Mouse (Mus musculus) small intestine, adult 2 months (tissue): ENCODE data around the gene Cntfr. TPM values are rescaled to one million over a fixed set of nuclear protein-coding genes. Genes with fewer than 3 reads are reported as not detected.

Experiments
- H3K27ac ChIP-seq: fragments of 200-500 bp; 2 replicates; pipeline ENCODE4 v1.5.1; 2012; ENCODE audit warnings: low read depth, low read length, control low read depth, inconsistent platforms; ENCODE audit not compliant: insufficient read depth
- H3K27me3 ChIP-seq: fragments of 200-500 bp; 2 replicates; pipeline ENCODE4 v1.6.1; 2012; ENCODE audit warnings: mild to moderate bottlenecking, moderate library complexity, low read length, inconsistent platforms; ENCODE audit not compliant: control insufficient read depth, insufficient read depth
- H3K36me3 ChIP-seq: fragments of 200-500 bp; 2 replicates; pipeline ENCODE4 v1.6.1; 2012; ENCODE audit warnings: mild to moderate bottlenecking, low read length, control low read depth, inconsistent platforms; ENCODE audit not compliant: control insufficient read depth, insufficient read depth
- H3K4me1 ChIP-seq: fragments of 200-500 bp; 2 replicates; pipeline ENCODE4 v1.6.1; 2012; ENCODE audit warnings: low read length, inconsistent platforms, mixed read lengths; ENCODE audit not compliant: control insufficient read depth, insufficient read depth, insufficient read length
- H3K4me3 ChIP-seq: fragments of 200-500 bp; 2 replicates; pipeline ENCODE4 v1.5.1; 2012; ENCODE audit warnings: low read depth, mild to moderate bottlenecking, control low read depth, inconsistent platforms, low read length, moderate library complexity
- CTCF ChIP-seq: fragments of 200-500 bp; IDR thresholded peaks from 2 replicates; pipeline ENCODE4 v1.5.1; 2012; ENCODE audit warnings: low read depth, mild to moderate bottlenecking, control low read depth, inconsistent platforms, low read length, moderate library complexity, mixed read lengths; ENCODE audit not compliant: insufficient replicate concordance, insufficient read length; ENCODE audit errors: extremely low read depth
- POLR2A ChIP-seq: fragments of 200-500 bp; IDR thresholded peaks from 2 replicates; pipeline ENCODE4 v1.6.1; 2012; ENCODE audit warnings: low read depth, mild to moderate bottlenecking, control low read depth, inconsistent platforms, low read length, moderate library complexity
- WGBS: fragments of 180-500 bp; shearing (Covaris S2); methylation state at CpG from one replicate; pipeline ENCODE4 v1.1.7; 2018; 5-methylcytosine and 5-hydroxymethylcytosine counted together
- polyA plus RNA-seq: library from polyadenylated mRNA; depleted of rRNA; stranded (reverse); fragments of >200 nt; gene quantifications from 2 replicates; pipeline ENCODE4 v1.2.3, GENCODE M21; 2012

Gene Cntfr
- polyA plus RNA-seq, 1 experiment = 1.7 TPM

DNA sequence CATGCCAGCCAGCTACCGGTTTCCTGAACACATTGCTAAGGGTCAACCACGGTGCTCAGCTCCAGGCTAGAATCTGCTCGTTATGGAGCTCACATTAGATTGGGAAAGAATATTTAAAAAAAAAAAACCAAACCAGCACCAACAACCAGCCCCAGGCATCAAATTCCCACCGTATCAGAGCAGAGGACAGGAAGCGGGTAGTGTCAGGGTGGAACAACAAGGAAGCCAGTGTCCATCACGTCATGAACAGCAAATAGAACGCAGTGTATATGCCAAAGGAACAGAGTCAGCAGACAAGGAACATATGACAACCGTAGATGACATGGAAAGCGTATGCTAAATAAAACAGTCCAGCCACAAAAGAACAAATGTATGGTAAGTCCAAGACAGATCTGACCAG lies 63.9 kb downstream of the Cntfr start:
- WGBS = 78% methylated on average over 9 of the region's 9 CpGs

DNA sequence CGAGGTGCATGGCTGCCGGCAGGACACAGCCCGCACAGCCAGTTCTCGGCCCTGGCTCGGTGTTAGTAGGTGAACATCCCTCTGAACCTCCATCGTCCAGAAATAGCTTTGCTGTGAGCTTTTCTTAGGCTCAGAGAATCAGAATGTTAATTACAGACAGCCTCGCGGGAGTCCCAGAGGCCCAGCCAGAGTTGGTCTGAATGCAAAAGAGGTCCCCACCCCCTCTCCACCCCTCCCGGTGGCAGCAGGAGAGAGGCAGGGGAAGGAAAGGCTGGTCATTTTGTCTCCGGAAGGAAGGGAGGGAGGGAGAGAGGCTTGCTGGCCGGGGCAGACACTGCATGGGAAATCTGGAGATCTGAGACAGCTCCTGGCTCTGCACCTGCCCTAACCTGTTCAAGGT lies 65.5 kb downstream of the Cntfr start:
- Histone ChIP-seq H3K27ac (peak overlapping the region; percentile 7; the same call in 1 of the 2 replicates), H3K4me3 (0 out of 2 replicates have a peak overlapping the region, but pooled peaks have one; percentile 16), H3K4me1 (peaks cover 3% of the 10 kb centered on the region; the same call in 1 of the 2 replicates), H3K36me3 (no peaks in the 10 kb centered on the region), H3K27me3 (peaks cover 9% of the 10 kb centered on the region; the same call in 1 of the 2 replicates)
- TF ChIP-seq POLR2A (no peak), CTCF (no peak)
- WGBS = 12% methylated on average over 11 of the region's 11 CpGs

More for the DNA sequence above, 63.9 kb downstream of the Cntfr start:
- H3K4me3 ChIP-seq = no peak overlapping the region
- TF ChIP-seq POLR2A (no peak), CTCF (no peak)
- peaks cover 9% of the 10 kb centered on the region; the same call in 1 of the 2 replicates for H3K27me3 ChIP-seq
- H3K4me1 ChIP-seq = peaks cover 3% of the 10 kb centered on the region; the same call in 1 of the 2 replicates
- H3K27ac ChIP-seq = no peak overlapping the region
- no peaks in the 10 kb centered on the region for H3K36me3 ChIP-seq

DNA sequence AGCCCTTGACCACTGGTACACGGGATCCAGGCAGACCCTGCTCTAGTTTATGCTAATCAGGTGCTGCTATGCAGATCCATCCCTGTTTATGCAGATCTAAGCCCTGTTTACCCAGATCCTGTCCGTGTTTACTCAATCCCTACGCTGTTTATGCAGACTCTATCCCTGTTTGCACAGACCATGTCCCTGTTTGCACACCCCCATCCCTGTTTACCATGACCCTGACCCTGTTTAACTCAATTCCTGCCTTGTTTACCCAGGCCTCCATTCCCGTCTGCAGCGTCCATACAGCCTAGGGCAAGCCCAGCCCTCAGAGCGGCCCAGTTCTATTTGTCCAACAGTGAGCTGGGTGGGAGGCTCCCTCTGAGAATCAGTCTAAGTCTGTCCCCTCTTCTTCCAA lies 66.7 kb downstream of the Cntfr start:
- TF ChIP-seq CTCF = no peak
- TF ChIP-seq POLR2A = no peak
- Histone ChIP-seq H3K36me3 (no peaks in the 10 kb centered on the region), H3K4me1 (peaks cover 3% of the 10 kb centered on the region; the same call in 1 of the 2 replicates), H3K27ac (no peak overlapping the region), H3K4me3 (no peak overlapping the region), H3K27me3 (peaks cover 9% of the 10 kb centered on the region; the same call in 1 of the 2 replicates)
- WGBS = 29% methylated on average over 6 of the region's 6 CpGs

DNA sequence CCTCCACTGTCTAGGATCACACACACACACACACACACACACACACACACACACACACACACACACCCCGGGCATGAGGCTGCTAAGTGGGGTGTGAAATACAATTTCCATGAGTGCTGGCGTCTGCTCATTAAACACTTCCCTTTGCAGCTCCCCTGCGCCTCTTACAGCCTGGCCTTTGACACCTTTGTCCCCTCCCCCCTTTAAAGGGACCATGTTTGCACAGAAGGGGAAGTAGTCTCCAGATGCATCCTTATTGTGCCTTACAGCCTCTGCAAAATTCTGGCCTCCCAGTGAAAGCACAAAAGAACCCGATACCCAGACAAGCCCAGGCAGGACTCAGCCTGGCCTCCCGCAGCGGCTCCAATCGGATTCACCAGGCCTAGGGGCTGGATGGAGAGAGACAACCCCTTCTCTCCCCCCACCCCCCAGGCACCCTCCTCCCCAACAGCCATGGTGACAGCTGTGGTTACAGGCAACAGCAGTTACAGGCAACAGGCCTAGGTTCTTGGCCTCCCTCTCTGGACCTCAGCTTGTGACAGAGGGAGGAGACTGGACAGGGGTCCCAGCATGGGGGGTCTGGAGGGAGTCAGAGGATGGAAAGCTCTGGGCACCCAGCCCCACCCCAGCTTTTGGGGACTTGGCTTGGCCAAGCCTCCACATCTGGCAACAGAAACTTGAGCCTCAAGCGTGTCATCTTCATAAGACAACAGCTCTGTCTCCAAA lies 68.5 kb downstream of the Cntfr start:
- Histone ChIP-seq H3K36me3 (no peaks in the 10 kb centered on the region), H3K4me3 (no peak overlapping the region), H3K27me3 (peaks cover 9% of the 10 kb centered on the region; the same call in 1 of the 2 replicates), H3K27ac (0 out of 2 replicates have a peak overlapping the region, but pooled peaks have one; percentile 18), H3K4me1 (peaks cover 3% of the 10 kb centered on the region; the same call in 1 of the 2 replicates)
- TF ChIP-seq POLR2A (no peak), CTCF (no peak)
- 20% methylated on average over 8 of the region's 8 CpGs for WGBS

GRCm38 (mm10) chr4:41622071-41622470 lies 74.8 kb downstream of the Cntfr start:
- no peaks in the 10 kb centered on the region for H3K4me1 ChIP-seq
- no peaks in the 10 kb centered on the region for H3K27me3 ChIP-seq
- 88% methylated on average over 14 of the region's 14 CpGs for WGBS
- H3K4me3 ChIP-seq = no peak overlapping the region
- TF ChIP-seq POLR2A (no peak), CTCF (no peak)
- no peak overlapping the region for H3K27ac ChIP-seq
- no peaks in the 10 kb centered on the region for H3K36me3 ChIP-seq

GRCm38 (mm10) chr4:41618916-41619746 lies 77.8 kb downstream of the Cntfr start:
- Histone ChIP-seq H3K36me3 (no peaks in the 10 kb centered on the region), H3K27ac (no peak overlapping the region), H3K27me3 (no peaks in the 10 kb centered on the region), H3K4me1 (no peaks in the 10 kb centered on the region), H3K4me3 (no peak overlapping the region)
- TF ChIP-seq CTCF = no peak
- TF ChIP-seq POLR2A = no peak
- WGBS = 39% methylated on average over 12 of the region's 12 CpGs
